Mouse (Mus musculus) heart, embryonic 16.5 days (tissue): ENCODE results near the gene Cdkal1. TPM values are rescaled to one million over a fixed set of nuclear protein-coding genes. Genes with fewer than 3 reads are reported as not detected.
A peak's percentile ranks its signal among the peaks of the same experiment; 100 is the strongest.

Experiments used
- ATAC-seq: fragments of 200-750 bp; cut with Nextera tagmentation; replicated peaks from 2 replicates; pipeline ENCODE4 v1.8.0; 2017; ENCODE audit warnings: moderate number of reproducible peaks; ENCODE audit not compliant: insufficient read depth, low FRiP score; ENCODE audit errors: extremely low read depth
- H3K27ac ChIP-seq: fragments of 300-500 bp; sonication (generic); 2 replicates; pipeline ENCODE4 v1.5.1; 2014; ENCODE audit warnings: mild to moderate bottlenecking, low read length, control low read depth, moderate library complexity
- H3K27me3 ChIP-seq: fragments of 300-500 bp; sonication (generic); 2 replicates; pipeline ENCODE4 v1.6.1; 2014; ENCODE audit warnings: low read length, mixed read lengths; ENCODE audit not compliant: control insufficient read depth, insufficient read depth
- H3K36me3 ChIP-seq: fragments of 300-500 bp; sonication (generic); 2 replicates; pipeline ENCODE4 v1.6.1; 2014; ENCODE audit not compliant: control insufficient read depth, insufficient read depth
- H3K4me1 ChIP-seq: fragments of 300-500 bp; sonication (generic); 2 replicates; pipeline ENCODE4 v1.6.1; 2014; ENCODE audit warnings: low read length, mixed read lengths; ENCODE audit not compliant: control insufficient read depth, insufficient read depth
- H3K4me2 ChIP-seq: fragments of 300-500 bp; sonication (generic); 2 replicates; pipeline ENCODE4 v1.6.1; 2014; ENCODE audit warnings: low read depth, mild to moderate bottlenecking, control low read depth, low read length
- H3K4me3 ChIP-seq: fragments of 300-500 bp; sonication (generic); 2 replicates; pipeline ENCODE4 v1.5.1; 2014; ENCODE audit warnings: mild to moderate bottlenecking, control low read depth, low read length
- H3K9ac ChIP-seq: fragments of 300-500 bp; sonication (generic); 2 replicates; pipeline ENCODE4 v1.6.1; 2014; ENCODE audit warnings: low read length, control low read depth
- H3K9me3 ChIP-seq: fragments of 300-500 bp; sonication (generic); replicated peaks from 2 replicates; pipeline ENCODE4 v1.6.1; 2016; ENCODE audit warnings: low read length; ENCODE audit not compliant: control insufficient read depth
- WGBS: fragments of 180-500 bp; shearing (Covaris S2); extraction: QIAGEN DNeasy Blood & Tissue Kit; methylation state at CpG from one replicate; pipeline ENCODE4 v1.1.7; 2014; 5-methylcytosine and 5-hydroxymethylcytosine counted together
- polyA plus RNA-seq: library from polyadenylated mRNA; unstranded; fragments of >200 nt; fragmentation: Nextera tagmentation; extraction: Ambion mirVana; gene quantifications from 2 replicates; pipeline ENCODE4 v1.2.1, GENCODE M21; 2015

The Cdkal1 gene
- polyA plus RNA-seq, 1 experiment from 2014 or later, result 27.2 TPM

DNA sequence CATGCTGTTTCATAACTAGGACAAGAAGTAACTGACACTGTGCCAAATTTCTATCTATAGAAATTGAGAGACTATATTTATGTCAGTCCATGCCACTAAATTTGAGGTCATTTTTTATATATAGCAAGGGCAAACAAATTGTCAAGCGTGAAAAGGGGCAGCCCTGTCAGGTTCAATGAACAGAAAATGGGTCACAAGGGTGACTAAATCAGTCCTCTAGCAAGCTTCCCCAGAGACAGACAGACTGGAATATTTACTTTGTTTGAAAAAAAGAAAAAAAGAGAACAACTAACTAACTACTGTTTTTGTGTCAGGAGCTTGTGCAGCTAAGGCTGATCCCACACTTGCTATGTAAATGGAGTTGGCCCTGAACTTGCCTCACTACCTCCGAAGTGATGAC lies 355.7 kb downstream of the Cdkal1 start:
- 49% methylated on average over 2 of the region's 2 CpGs for WGBS
- ATAC-seq, result no peak

GRCm38 (mm10) chr13:29497286-29497685 lies 358.2 kb downstream of the Cdkal1 start:
- 78% methylated on average over 7 of the region's 7 CpGs for WGBS
- H3K9ac ChIP-seq, result no peak overlapping the region
- H3K4me2 ChIP-seq, result no peak overlapping the region
- no peaks in the 10 kb centered on the region for H3K36me3 ChIP-seq
- H3K27me3 ChIP-seq, result no peaks in the 10 kb centered on the region
- H3K27ac ChIP-seq, result no peak overlapping the region
- peaks cover 2% of the 10 kb centered on the region; the same call in 1 of the 2 replicates for H3K4me1 ChIP-seq
- no peaks in the 10 kb centered on the region for H3K9me3 ChIP-seq
- ATAC-seq, result no peak
- H3K4me3 ChIP-seq, result no peak overlapping the region

More for the DNA sequence above, 355.7 kb downstream of the Cdkal1 start:
- Histone ChIP-seq H3K36me3 (no peaks in the 10 kb centered on the region), H3K9ac (no peak overlapping the region), H3K9me3 (no peaks in the 10 kb centered on the region), H3K4me3 (no peak overlapping the region), H3K27me3 (no peaks in the 10 kb centered on the region), H3K4me2 (no peak overlapping the region), H3K4me1 (peaks cover 16% of the 10 kb centered on the region), H3K27ac (no peak overlapping the region)

DNA sequence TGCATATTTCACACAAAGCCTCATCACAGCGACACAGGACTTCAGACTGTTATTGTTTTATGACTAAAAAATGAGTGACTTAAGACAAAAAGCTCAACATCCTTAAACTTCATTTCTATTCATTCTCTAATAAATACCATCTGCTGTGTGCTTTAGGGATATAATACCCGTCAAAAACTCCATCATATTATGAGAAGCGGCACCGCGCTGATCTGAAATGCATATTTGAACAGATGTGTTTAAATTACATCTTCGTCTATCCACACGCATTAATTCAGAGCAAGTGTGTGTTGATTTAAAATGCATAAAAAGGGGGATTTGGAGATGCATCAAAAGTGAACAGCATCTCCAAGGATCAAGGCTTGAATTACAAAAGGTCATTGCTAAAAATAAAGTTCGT lies 365.1 kb downstream of the Cdkal1 start:
- Histone ChIP-seq H3K27me3 (no peaks in the 10 kb centered on the region), H3K9me3 (no peaks in the 10 kb centered on the region), H3K27ac (no peak overlapping the region), H3K4me1 (no peaks in the 10 kb centered on the region), H3K4me2 (no peak overlapping the region), H3K4me3 (no peak overlapping the region), H3K9ac (no peak overlapping the region), H3K36me3 (no peaks in the 10 kb centered on the region)
- ATAC-seq, result no peak
- WGBS, result 90% methylated on average over 8 of the region's 8 CpGs

- Histone ChIP-seq H3K27ac (no peak overlapping the region), H3K9ac (no peak overlapping the region), H3K4me3 (no peak overlapping the region), H3K27me3 (no peaks in the 10 kb centered on the region), H3K36me3 (no peaks in the 10 kb centered on the region), H3K4me2 (no peak overlapping the region), H3K4me1 (no peaks in the 10 kb centered on the region), H3K9me3 (no peaks in the 10 kb centered on the region)
- WGBS, result 75% methylated on average over 5 of the region's 5 CpGs
- no peak for ATAC-seq
Observed at GRCm38 (mm10) chr13:29489476-29489875, 366.0 kb downstream of the Cdkal1 start.

DNA sequence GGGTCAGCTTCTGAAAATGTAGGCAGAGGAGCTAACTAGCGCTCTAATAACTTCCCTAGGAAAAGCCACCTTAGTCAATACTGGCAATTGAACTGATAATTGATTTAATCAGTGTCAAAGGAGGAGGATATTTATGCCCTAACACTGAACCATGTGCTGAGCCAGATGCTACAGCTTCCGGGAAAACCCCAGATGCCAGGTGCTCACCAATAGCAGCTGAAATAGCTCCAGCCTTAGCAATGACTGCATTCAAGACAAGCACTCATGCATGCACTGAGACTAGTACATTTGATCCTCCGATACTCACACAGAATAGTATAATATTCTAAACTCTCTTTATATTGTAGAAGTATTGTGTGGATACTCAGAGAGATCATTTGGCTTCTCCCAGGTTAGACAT lies 368.8 kb downstream of the Cdkal1 start:
- WGBS, result 85% methylated on average over 3 of the region's 3 CpGs

DNA sequence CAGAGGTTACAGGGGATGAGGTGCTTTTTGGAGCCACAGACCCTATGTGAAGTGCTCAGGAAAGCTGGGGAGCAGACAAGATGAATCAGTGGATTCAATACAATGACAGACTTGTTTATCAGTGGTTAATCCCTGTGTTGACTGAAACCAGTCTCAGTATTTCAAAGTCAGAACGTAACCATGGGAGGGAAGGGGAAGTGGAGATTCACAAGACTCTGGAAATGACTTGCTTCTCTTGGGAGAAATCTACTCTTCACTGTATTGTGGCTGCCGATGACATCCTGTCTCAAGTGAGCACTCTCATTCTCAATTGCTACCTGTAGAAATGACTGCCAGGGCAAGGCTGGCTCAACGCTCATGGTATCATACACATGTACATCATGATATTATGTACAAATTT lies 371.5 kb downstream of the Cdkal1 start:
- Histone ChIP-seq H3K4me3 (no peak overlapping the region), H3K4me2 (no peak overlapping the region), H3K4me1 (no peaks in the 10 kb centered on the region), H3K27me3 (no peaks in the 10 kb centered on the region), H3K36me3 (no peaks in the 10 kb centered on the region), H3K9ac (no peak overlapping the region), H3K9me3 (no peaks in the 10 kb centered on the region), H3K27ac (no peak overlapping the region)
- ATAC-seq, result no peak
- WGBS, result 67% methylated on average over 3 of the region's 3 CpGs

More for the DNA sequence above, 368.8 kb downstream of the Cdkal1 start:
- Histone ChIP-seq H3K9ac (no peak overlapping the region), H3K4me3 (no peak overlapping the region), H3K36me3 (no peaks in the 10 kb centered on the region), H3K4me2 (no peak overlapping the region), H3K9me3 (no peaks in the 10 kb centered on the region), H3K27ac (no peak overlapping the region), H3K4me1 (no peaks in the 10 kb centered on the region), H3K27me3 (no peaks in the 10 kb centered on the region)
- no peak for ATAC-seq

GRCm38 (mm10) chr13:29482147-29482863 lies 373.2 kb downstream of the Cdkal1 start:
- 90% methylated on average over 9 of the region's 9 CpGs for WGBS
- H3K9me3 ChIP-seq, result no peaks in the 10 kb centered on the region
- H3K4me3 ChIP-seq, result no peak overlapping the region
- no peak overlapping the region for H3K9ac ChIP-seq
- 0 out of 2 replicates have a peak, but pooled peaks cover 2% of the 10 kb centered on the region for H3K4me1 ChIP-seq
- H3K27ac ChIP-seq, result no peak overlapping the region
- no peaks in the 10 kb centered on the region for H3K36me3 ChIP-seq
- no peaks in the 10 kb centered on the region for H3K27me3 ChIP-seq
- no peak overlapping the region for H3K4me2 ChIP-seq
- ATAC-seq, result no peak

DNA sequence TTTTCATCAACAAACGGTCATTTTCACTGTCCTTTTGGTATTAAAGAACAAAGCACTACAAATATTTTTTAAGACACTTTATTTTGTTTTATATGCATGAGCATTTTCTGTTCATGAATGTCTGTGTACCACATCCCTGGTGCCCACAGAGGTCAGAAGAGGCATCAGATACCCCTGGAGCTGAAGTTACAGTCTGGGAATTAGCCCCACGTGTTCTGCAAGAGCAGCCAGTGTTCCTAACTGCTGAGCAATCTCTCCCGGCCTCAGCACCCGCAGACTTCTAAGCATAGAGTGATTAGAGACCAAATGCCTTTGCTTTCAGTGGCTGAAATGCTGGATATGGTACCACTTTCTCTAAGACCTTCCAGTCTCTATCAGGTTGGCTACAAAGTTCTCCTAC lies 379.1 kb downstream of the Cdkal1 start:
- ATAC-seq, result no peak
- Histone ChIP-seq H3K9me3 (no peaks in the 10 kb centered on the region), H3K36me3 (no peaks in the 10 kb centered on the region), H3K4me2 (no peak overlapping the region), H3K27ac (0 out of 2 replicates have a peak overlapping the region, but pooled peaks have one; percentile 37), H3K4me1 (peaks cover 10% of the 10 kb centered on the region; the same call in 1 of the 2 replicates), H3K9ac (no peak overlapping the region), H3K4me3 (no peak overlapping the region), H3K27me3 (no peaks in the 10 kb centered on the region)
- WGBS, result 37% methylated on average over 4 of the region's 4 CpGs

GRCm38 (mm10) chr13:29474301-29474700 lies 381.2 kb downstream of the Cdkal1 start:
- Histone ChIP-seq H3K27me3 (no peaks in the 10 kb centered on the region), H3K4me2 (no peak overlapping the region), H3K4me3 (no peak overlapping the region), H3K9ac (no peak overlapping the region), H3K4me1 (peaks cover 10% of the 10 kb centered on the region; the same call in 1 of the 2 replicates), H3K36me3 (no peaks in the 10 kb centered on the region), H3K27ac (no peak overlapping the region), H3K9me3 (no peaks in the 10 kb centered on the region)
- ATAC-seq, result no peak
- 87% methylated on average over 9 of the region's 9 CpGs for WGBS
